Mouse (Mus musculus) embryonic facial prominence, embryonic 15.5 days (tissue): ENCODE data around the gene Ptx3. TPM values are rescaled to one million over a fixed set of nuclear protein-coding genes. Genes with fewer than 3 reads are reported as not detected.

ENCODE experiments used
- ATAC-seq: fragments of 200-750 bp; cut with Nextera tagmentation; 2 replicates; pipeline ENCODE4 v1.8.0; 2017; ENCODE audit warnings: low read depth, moderate TSS enrichment; ENCODE audit not compliant: insufficient number of reproducible peaks, low FRiP score, low TSS enrichment
- H3K27ac ChIP-seq: fragments of 300-500 bp; sonication (generic); replicated peaks from 2 replicates; pipeline ENCODE4 v1.5.1; 2015; ENCODE audit warnings: mild to moderate bottlenecking, inconsistent platforms
- H3K27me3 ChIP-seq: fragments of 300-500 bp; sonication (generic); 2 replicates; pipeline ENCODE4 v1.6.1; 2015; ENCODE audit warnings: inconsistent platforms
- H3K36me3 ChIP-seq: fragments of 300-500 bp; sonication (generic); 2 replicates; pipeline ENCODE4 v1.6.1; 2015; ENCODE audit warnings: mild to moderate bottlenecking, inconsistent platforms
- H3K4me1 ChIP-seq: fragments of 300-500 bp; sonication (generic); 2 replicates; pipeline ENCODE4 v1.6.1; 2015; ENCODE audit warnings: inconsistent platforms
- H3K4me2 ChIP-seq: fragments of 300-500 bp; sonication (generic); replicated peaks from 2 replicates; pipeline ENCODE4 v1.6.1; 2015; ENCODE audit warnings: mild to moderate bottlenecking, inconsistent platforms
- H3K4me3 ChIP-seq: fragments of 300-500 bp; sonication (generic); replicated peaks from 2 replicates; pipeline ENCODE4 v1.5.1; 2015; ENCODE audit warnings: mild to moderate bottlenecking, inconsistent platforms
- H3K9ac ChIP-seq: fragments of 300-500 bp; sonication (generic); 2 replicates; pipeline ENCODE4 v1.6.1; 2015; ENCODE audit warnings: inconsistent platforms
- H3K9me3 ChIP-seq: fragments of 300-500 bp; sonication (generic); replicated peaks from 2 replicates; pipeline ENCODE4 v1.6.1; 2016; ENCODE audit warnings: inconsistent platforms
- WGBS: fragments of 180-500 bp; shearing (Covaris S2); methylation state at CpG from one replicate; pipeline ENCODE4 v1.1.7; 2015; 5-methylcytosine and 5-hydroxymethylcytosine counted together
- polyA plus RNA-seq: library from polyadenylated mRNA; unstranded; fragments of >200 nt; fragmentation: Nextera tagmentation; extraction: Ambion mirVana; gene quantifications from 2 replicates; pipeline ENCODE4 v1.2.1, GENCODE M21; 2015

Gene Ptx3
- polyA plus RNA-seq = 21.6 and 24.1 TPM in 2 replicates

DNA sequence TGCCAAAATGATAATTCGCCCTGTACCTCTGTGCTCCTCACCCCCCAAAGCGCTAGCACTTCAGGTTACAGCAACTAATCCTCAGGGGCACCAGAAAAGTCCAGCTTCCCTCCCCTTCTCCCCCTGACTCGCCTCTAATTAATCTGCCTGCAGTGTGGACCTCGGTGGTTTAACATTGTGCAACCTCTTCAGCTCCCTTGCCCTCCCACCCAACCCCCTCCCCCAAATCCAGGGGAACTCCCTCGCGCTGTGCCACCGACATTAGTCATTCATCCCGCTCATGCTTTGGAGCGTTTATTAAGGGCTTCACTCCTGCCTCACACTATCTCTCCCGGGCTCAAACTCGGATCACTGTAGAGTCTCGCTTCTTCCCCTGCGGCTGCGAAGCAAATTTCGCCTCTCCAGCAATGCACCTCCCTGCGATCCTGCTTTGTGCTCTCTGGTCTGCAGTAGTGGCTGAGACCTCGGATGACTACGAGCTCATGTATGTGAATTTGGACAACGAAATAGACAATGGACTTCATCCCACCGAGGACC, at the start of gene Ptx3:
Gene Ptx3, plus strand, starts transcription at position 256 of the 537 bp plus-strand sequence.
- ATAC-seq = no peak
- Histone ChIP-seq H3K9ac (peak within 1 kb of the TSS; percentile 57), H3K36me3 (no peaks in the 10 kb centered on the region), H3K4me2 (peak within 1 kb of the TSS; percentile 95), H3K4me1 (peaks cover 12% of the 10 kb centered on the region), H3K27ac (peak within 1 kb of the TSS; percentile 79), H3K27me3 (no peaks in the 10 kb centered on the region), H3K4me3 (peak within 1 kb of the TSS; percentile 57), H3K9me3 (no peaks in the 10 kb centered on the region)
- WGBS = 4% methylated on average over 20 of the region's 20 CpGs

DNA sequence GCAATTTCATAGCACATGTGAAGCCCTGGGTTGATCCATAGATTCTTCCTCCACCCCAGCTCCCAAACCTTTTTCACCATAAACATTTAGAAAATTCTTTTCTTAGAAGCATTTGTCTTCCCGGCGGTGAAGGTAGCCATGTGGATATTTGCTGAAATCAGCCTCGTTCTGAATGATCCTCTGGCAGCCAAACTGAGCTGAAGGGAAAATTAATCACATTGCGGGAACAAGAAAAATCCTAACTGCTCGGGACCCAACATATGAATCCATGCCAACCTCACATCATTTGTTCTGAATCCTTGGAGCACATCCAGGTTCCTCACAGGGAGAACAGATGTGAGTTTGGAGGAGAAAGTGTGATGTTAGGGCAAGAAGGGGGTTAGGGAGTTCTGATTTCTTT, 46.8 kb upstream of the Ptx3 start:
- Histone ChIP-seq H3K27me3 (no peaks in the 10 kb centered on the region), H3K4me3 (no peak overlapping the region), H3K4me1 (peaks cover 4% of the 10 kb centered on the region; the same call in 1 of the 2 replicates), H3K9me3 (no peaks in the 10 kb centered on the region), H3K36me3 (no peaks in the 10 kb centered on the region), H3K9ac (no peak overlapping the region), H3K4me2 (no peak overlapping the region), H3K27ac (no peak overlapping the region)
- 25% methylated on average over 5 of the region's 5 CpGs for WGBS
- no peak for ATAC-seq

GRCm38 (mm10) chr3:66179647-66180046, 40.1 kb upstream of the Ptx3 start:
- Histone ChIP-seq H3K36me3 (no peaks in the 10 kb centered on the region), H3K4me2 (no peak overlapping the region), H3K9me3 (no peaks in the 10 kb centered on the region), H3K4me1 (no peaks in the 10 kb centered on the region), H3K4me3 (no peak overlapping the region), H3K9ac (no peak overlapping the region), H3K27me3 (no peaks in the 10 kb centered on the region), H3K27ac (no peak overlapping the region)
- WGBS = 56% methylated on average over 2 of the region's 2 CpGs
- no peak for ATAC-seq

GRCm38 (mm10) chr3:66193910-66194562, 25.7 kb upstream of the Ptx3 start:
- no peaks in the 10 kb centered on the region for H3K27me3 ChIP-seq
- H3K4me3 ChIP-seq = no peak overlapping the region
- WGBS = 51% methylated on average over 3 of the region's 3 CpGs
- H3K9ac ChIP-seq = no peak overlapping the region
- no peaks in the 10 kb centered on the region for H3K9me3 ChIP-seq
- no peak overlapping the region for H3K4me2 ChIP-seq
- H3K36me3 ChIP-seq = no peaks in the 10 kb centered on the region
- no peak overlapping the region for H3K27ac ChIP-seq
- no peak for ATAC-seq
- no peaks in the 10 kb centered on the region for H3K4me1 ChIP-seq

DNA sequence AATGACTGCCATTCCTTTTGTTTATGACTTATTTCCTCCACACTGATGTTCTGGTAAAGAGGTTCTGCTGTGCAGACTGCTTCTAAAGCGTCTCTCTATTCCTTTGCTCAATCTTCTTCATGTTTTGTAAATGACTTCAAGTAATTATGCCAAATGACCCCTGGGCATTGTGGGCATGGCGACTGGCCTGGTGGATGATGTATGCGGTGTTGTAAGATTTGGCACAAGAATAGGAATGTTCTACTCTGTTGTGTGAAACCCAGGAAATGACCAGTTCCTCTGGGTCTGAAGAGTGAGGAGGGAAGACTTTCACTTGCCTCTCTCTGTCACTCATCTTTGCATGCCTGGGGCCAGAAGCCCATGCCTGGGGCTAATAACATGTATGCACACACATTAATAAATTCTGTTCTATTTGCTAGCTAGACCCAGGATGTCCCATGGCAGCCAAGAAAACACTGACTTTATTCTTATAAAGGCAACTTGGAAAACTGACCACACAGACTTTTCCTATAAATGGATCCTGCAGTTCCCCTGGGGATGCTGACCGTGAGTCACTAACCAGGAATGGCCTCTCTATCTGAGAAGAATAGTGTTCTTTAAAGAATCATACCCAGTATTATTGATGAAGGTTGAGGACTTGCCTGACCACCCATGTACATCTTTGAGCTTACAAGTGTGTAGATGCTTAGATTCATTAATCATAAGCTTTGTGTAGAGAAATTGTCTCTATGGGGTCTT, 10.7 kb upstream of the Ptx3 start:
- no peak overlapping the region for H3K9ac ChIP-seq
- no peaks in the 10 kb centered on the region for H3K9me3 ChIP-seq

DNA sequence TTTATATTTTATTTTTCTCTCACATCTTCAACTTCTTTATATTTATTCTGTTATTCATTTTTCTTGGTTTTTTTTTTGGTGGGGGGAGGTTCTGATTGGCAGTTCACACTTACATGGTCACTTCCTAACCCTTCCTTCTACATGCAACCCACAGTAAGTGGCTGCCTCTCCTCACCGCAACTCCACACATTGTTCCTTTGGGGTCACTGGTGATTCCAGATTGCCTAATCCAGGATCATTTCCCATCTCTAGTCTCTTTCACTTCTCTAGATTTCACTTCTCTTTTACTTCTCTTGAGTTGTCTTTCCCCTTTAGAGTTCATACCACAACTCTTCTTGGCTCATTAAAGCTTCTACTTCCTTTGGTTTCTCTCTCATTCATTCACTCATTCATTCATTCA, 6.2 kb upstream of the Ptx3 start:
- Histone ChIP-seq H3K27me3 (no peaks in the 10 kb centered on the region), H3K4me3 (no peak overlapping the region), H3K9me3 (no peaks in the 10 kb centered on the region), H3K9ac (no peak overlapping the region), H3K4me2 (no peak overlapping the region), H3K27ac (no peak overlapping the region), H3K4me1 (peaks cover 4% of the 10 kb centered on the region; the same call in 1 of the 2 replicates), H3K36me3 (no peaks in the 10 kb centered on the region)
- no peak for ATAC-seq
- WGBS = 100% methylated on average over 1 of the region's 1 CpGs

More for the DNA sequence above, 10.7 kb upstream of the Ptx3 start:
- H3K27me3 ChIP-seq = no peaks in the 10 kb centered on the region
- no peaks in the 10 kb centered on the region for H3K4me1 ChIP-seq
- no peak overlapping the region for H3K4me3 ChIP-seq
- 77% methylated on average over 4 of the region's 4 CpGs for WGBS
- no peak overlapping the region for H3K4me2 ChIP-seq
- H3K27ac ChIP-seq = no peak overlapping the region
- no peak for ATAC-seq
- H3K36me3 ChIP-seq = no peaks in the 10 kb centered on the region

- 16% methylated on average over 8 of the region's 8 CpGs for WGBS
- no peak for ATAC-seq
- Histone ChIP-seq H3K9ac (no peak overlapping the region), H3K27me3 (no peaks in the 10 kb centered on the region), H3K4me3 (no peak overlapping the region), H3K27ac (peak overlapping the region; percentile 23; the same call in 1 of the 2 replicates), H3K9me3 (no peaks in the 10 kb centered on the region), H3K4me2 (0 out of 2 replicates have a peak overlapping the region, but pooled peaks have one; percentile 15), H3K36me3 (no peaks in the 10 kb centered on the region), H3K4me1 (peaks cover 4% of the 10 kb centered on the region; the same call in 1 of the 2 replicates)
These were observed 4.0 kb upstream of the Ptx3 start for GRCm38 (mm10) chr3:66215759-66216158.

DNA sequence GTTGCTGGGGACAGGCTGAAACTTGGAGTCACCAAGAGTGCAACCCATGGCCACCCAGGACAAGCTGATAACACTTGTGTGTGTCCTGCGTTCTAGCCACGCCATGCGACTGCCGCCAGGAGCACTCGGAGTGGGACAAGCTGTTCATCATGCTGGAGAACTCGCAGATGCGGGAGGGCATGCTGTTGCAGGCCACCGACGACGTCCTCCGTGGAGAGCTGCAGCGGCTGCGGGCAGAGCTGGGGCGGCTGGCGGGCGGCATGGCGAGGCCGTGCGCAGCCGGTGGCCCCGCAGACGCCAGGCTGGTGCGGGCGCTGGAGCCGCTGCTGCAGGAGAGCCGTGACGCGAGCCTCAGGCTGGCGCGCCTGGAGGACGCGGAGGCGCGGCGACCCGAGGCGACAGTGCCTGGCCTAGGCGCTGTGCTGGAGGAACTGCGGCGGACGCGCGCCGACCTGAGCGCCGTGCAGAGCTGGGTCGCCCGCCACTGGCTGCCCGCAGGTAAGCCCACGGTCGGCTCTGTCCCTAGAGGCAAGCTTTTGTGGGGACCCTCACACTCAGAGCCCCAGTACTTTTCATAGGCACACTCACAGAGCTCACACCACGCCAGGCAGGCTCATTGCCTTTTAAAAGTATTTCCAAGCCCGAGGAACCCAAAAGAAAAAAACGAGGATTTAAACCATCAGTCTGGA, 988 bp downstream of the Ptx3 start:
- Histone ChIP-seq H3K27ac (peak overlapping the region; percentile 79), H3K4me3 (peak overlapping the region; percentile 57), H3K9me3 (no peaks in the 10 kb centered on the region), H3K36me3 (no peaks in the 10 kb centered on the region), H3K27me3 (no peaks in the 10 kb centered on the region), H3K4me1 (peaks cover 12% of the 10 kb centered on the region), H3K9ac (peak overlapping the region; percentile 57), H3K4me2 (peak overlapping the region; percentile 95)
- ATAC-seq = peak; percentile 84
- under 1% methylated on average over 54 of the region's 54 CpGs for WGBS

GRCm38 (mm10) chr3:66221243-66221611, 1.5 kb downstream of the Ptx3 start:
- Histone ChIP-seq H3K36me3 (no peaks in the 10 kb centered on the region), H3K4me2 (peak overlapping the region; percentile 95), H3K9me3 (no peaks in the 10 kb centered on the region), H3K27me3 (no peaks in the 10 kb centered on the region), H3K4me3 (peak overlapping the region; percentile 57), H3K9ac (peak overlapping the region; percentile 57), H3K4me1 (peaks cover 8% of the 10 kb centered on the region), H3K27ac (peak overlapping the region; percentile 79)
- peak; percentile 52 for ATAC-seq
- WGBS = 2% methylated on average over 11 of the region's 11 CpGs

- H3K36me3 ChIP-seq = no peaks in the 10 kb centered on the region
- H3K27ac ChIP-seq = no peak overlapping the region
- no peaks in the 10 kb centered on the region for H3K27me3 ChIP-seq
- H3K4me1 ChIP-seq = peaks cover 8% of the 10 kb centered on the region; the same call in 1 of the 2 replicates
- H3K4me3 ChIP-seq = no peak overlapping the region
- ATAC-seq = no peak
- 74% methylated on average over 15 of the region's 15 CpGs for WGBS
- no peaks in the 10 kb centered on the region for H3K9me3 ChIP-seq
- no peak overlapping the region for H3K9ac ChIP-seq
- no peak overlapping the region for H3K4me2 ChIP-seq
These were observed 5.3 kb downstream of the Ptx3 start for GRCm38 (mm10) chr3:66224931-66225537.
